In genomic region chr5:64297100-64297499, GRCm38 (mm10) we compare ENCODE assay signal across 11 mouse cellular contexts.
DNase-seq lines count a peak whose midpoint lies in the region; ATAC-seq and TF ChIP-seq lines count a peak whose summit lies in the region.
"Had no signal": no experiment of that assay in that cellular context is flagged by ENCODE, and none has a peak within 500 bp of the region (broad histone marks: within the 10 kb centered on the region; RNA-seq: fewer than 3 reads in every experiment).

No protein-coding gene starts in this region.

- no peak overlapping the region for H3K9ac ChIP-seq in heart, embryonic 14.5 days (ENCODE audit: low read length)
- H3K9ac ChIP-seq in lung, postnatal 0 days (replicated peaks; ENCODE audit: low read depth) = no peak overlapping the region
- H3K9ac ChIP-seq: hindbrain, embryonic 12.5 days; liver, embryonic 14.5 days had no signal

- no peaks in the 10 kb centered on the region for H3K27me3 ChIP-seq in heart, embryonic 14.5 days (ENCODE audit: control insufficient read depth, insufficient read depth, low read length)
- H3K27me3 ChIP-seq in lung, postnatal 0 days (replicated peaks; ENCODE audit: insufficient read depth, low read length) = no peaks in the 10 kb centered on the region
- H3K27me3 ChIP-seq: hindbrain, embryonic 12.5 days had no signal

- DNase-seq in heart, adult 9 months (ENCODE audit: low spot score in 2 of 2) = no peak
- DNase-seq in lung, postnatal 0 days (ENCODE audit: low spot score) = peak; percentile 36
- DNase-seq in lung, postnatal 25 days (ENCODE audit: low spot score) = no peak
- no peak for DNase-seq in frontal cortex, adult 2 months (ENCODE audit: extremely low spot score in 1 of 2, low spot score in 1 of 2)
- no peak for DNase-seq in embryo, embryonic 10 days (ENCODE audit: low spot score)
- DNase-seq: thymus, adult 2 months had no signal

- no peak for TF ChIP-seq EP300 in lung, postnatal 0 days (IDR thresholded peaks at IDR 0.05)

- H3K4me3 ChIP-seq in heart, embryonic 14.5 days (ENCODE audit: control insufficient read depth in 1 of 2, insufficient read depth in 1 of 2, low read depth in 1 of 2, low read length in 2 of 2) = no peak overlapping the region
- H3K4me3 ChIP-seq in lung, postnatal 0 days (ENCODE audit: low read depth, low read length) = no peak overlapping the region
- H3K4me3 ChIP-seq: hindbrain, embryonic 12.5 days had no signal

- no peak overlapping the region for H3K4me2 ChIP-seq in heart, embryonic 14.5 days (ENCODE audit: low read length)
- H3K4me2 ChIP-seq in lung, postnatal 0 days (replicated peaks; ENCODE audit: low read depth, low read length) = no peak overlapping the region
- H3K4me2 ChIP-seq: hindbrain, embryonic 12.5 days had no signal

- H3K36me3 ChIP-seq in heart, embryonic 14.5 days (ENCODE audit: control insufficient read depth, insufficient read depth, low read length) = peaks cover 26% of the 10 kb centered on the region
- no peaks in the 10 kb centered on the region for H3K36me3 ChIP-seq in lung, postnatal 0 days (ENCODE audit: insufficient read depth, low read length)

- no peak for TF ChIP-seq CTCF in lung, postnatal 0 days (IDR thresholded peaks at IDR 0.05)

- H3K9me3 ChIP-seq in heart, embryonic 14.5 days (ENCODE audit: control insufficient read depth, low read length) = no peaks in the 10 kb centered on the region
- H3K9me3 ChIP-seq in lung, postnatal 0 days (ENCODE audit: low read length) = no peaks in the 10 kb centered on the region
- H3K9me3 ChIP-seq: hindbrain, embryonic 12.5 days had no signal

- ATAC-seq in heart, embryonic 14.5 days (ENCODE audit: insufficient number of reproducible peaks, insufficient read depth, low FRiP score, low read depth) = no peak
- no peak for ATAC-seq in lung, postnatal 0 days
- ATAC-seq in common myeloid progenitor, adult 5-6 weeks (replicated peaks; ENCODE audit: low read depth, poor library complexity, severe bottlenecking) = peak; percentile 26; the same call in 1 of the 2 replicates
- ATAC-seq in neutrophil, adult 5-6 weeks (ENCODE audit: extremely low read depth, insufficient number of reproducible peaks, low FRiP score, poor library complexity, severe bottlenecking) = peak; percentile 48

- H3K27ac ChIP-seq in heart, embryonic 14.5 days (replicated peaks in 1 of 2; ENCODE audit: control insufficient read depth in 1 of 2, insufficient read depth in 1 of 2, low read depth in 2 of 2, low read length in 2 of 2) = peak overlapping the region; percentile 25 to 33; a peak in 2 of 4 replicates
- no peak overlapping the region for H3K27ac ChIP-seq in lung, postnatal 0 days (ENCODE audit: low read length)
- H3K27ac ChIP-seq: hindbrain, embryonic 12.5 days; liver, embryonic 14.5 days had no signal

- peaks cover 11 to 23% of the 10 kb centered on the region in 2 experiments for H3K4me1 ChIP-seq in heart, embryonic 14.5 days (ENCODE audit: control insufficient read depth in 2 of 2, insufficient read depth in 2 of 2, low read length in 2 of 2)
- H3K4me1 ChIP-seq in lung, postnatal 0 days (ENCODE audit: insufficient read depth, low read depth, low read length) = 0 out of 2 replicates have a peak, but pooled peaks cover 2% of the 10 kb centered on the region

- WGBS in heart, embryonic 14.5 days = 85% methylated on average over 4 of the region's 4 CpGs
- WGBS in lung, postnatal 0 days = 47% methylated on average over 4 of the region's 4 CpGs

Comparison
In these comparisons a context has a peak if more than half of its experiments do, and no peak if none do; other contexts are left out.
1. ATAC-seq: peak in common myeloid progenitor, adult 5-6 weeks (single experiment) and neutrophil, adult 5-6 weeks (single experiment); none in heart, embryonic 14.5 days (single experiment) and lung, postnatal 0 days (single experiment).